23 mouse cellular contexts compared by ENCODE assay signal in genomic region chr12:12886191-12886889, GRCm38 (mm10). TPM values are rescaled to one million over a fixed set of nuclear protein-coding genes. Genes with fewer than 3 reads are reported as not detected.
DNase-seq lines count a peak whose midpoint lies in the region; ATAC-seq and TF ChIP-seq lines count a peak whose summit lies in the region.
"Had no signal": no experiment of that assay in that cellular context is flagged by ENCODE, and none has a peak within 500 bp of the region (broad histone marks: within the 10 kb centered on the region; RNA-seq: fewer than 3 reads in every experiment).

No protein-coding gene starts in this region.

- intact Hi-C loops in gastrocnemius, postnatal 14 days (cut with DNase I; ENCODE audit: low total_unique reads) = no loop called here

- peak; percentile 29 for DNase-seq in embryo, embryonic 10 days (ENCODE audit: low spot score)
- DNase-seq in embryo, embryonic 9.5 days (ENCODE audit: extremely low spot score) = no peak
- DNase-seq in hindbrain, embryonic 11.5 days (ENCODE audit: low spot score) = no peak
- no peak for DNase-seq in gastrocnemius, postnatal 14 days
- DNase-seq: adrenal gland, postnatal 14 days; cerebellum, adult 8-10 months; gastrocnemius, postnatal 25 days; heart, adult 18-20 months; heart, postnatal 10 days; kidney, postnatal 36 days; lung, postnatal 36 days; thymus, postnatal 25 days had no signal

- no peak overlapping the region for H3K9ac ChIP-seq in hindbrain, embryonic 15.5 days
- no peak overlapping the region for H3K9ac ChIP-seq in hindbrain, embryonic 11.5 days (ENCODE audit: low read depth, low read length)
- no peak overlapping the region for H3K9ac ChIP-seq in forebrain, embryonic 12.5 days
- H3K9ac ChIP-seq in kidney, embryonic 16.5 days (replicated peaks; ENCODE audit: low read length) = no peak overlapping the region
- H3K9ac ChIP-seq: heart, embryonic 12.5 days; hindbrain, embryonic 14.5 days; intestine, embryonic 15.5 days; liver, embryonic 14.5 days; lung, embryonic 15.5 days; stomach, embryonic 15.5 days had no signal

- ATAC-seq in hindbrain, embryonic 15.5 days (ENCODE audit: low FRiP score, low read depth) = 0 out of 2 replicates have a peak, but pooled peaks have one; percentile 34
- ATAC-seq in hindbrain, embryonic 11.5 days (ENCODE audit: low FRiP score) = no peak
- peak; percentile 64 for ATAC-seq in forebrain, embryonic 12.5 days (ENCODE audit: low FRiP score)
- no peak for ATAC-seq in kidney, embryonic 16.5 days (ENCODE audit: low FRiP score, low TSS enrichment)
- ATAC-seq: intestine, embryonic 15.5 days had no signal

- no peaks in the 10 kb centered on the region for H3K27me3 ChIP-seq in hindbrain, embryonic 15.5 days
- H3K27me3 ChIP-seq in hindbrain, embryonic 11.5 days (ENCODE audit: control insufficient read depth, insufficient read depth, low read length) = no peaks in the 10 kb centered on the region
- H3K27me3 ChIP-seq in E14TG2a.4 (ENCODE audit: insufficient read depth, low read length) = no peaks in the 10 kb centered on the region
- no peaks in the 10 kb centered on the region for H3K27me3 ChIP-seq in forebrain, embryonic 12.5 days
- H3K27me3 ChIP-seq in kidney, embryonic 16.5 days (ENCODE audit: insufficient read depth, low read length) = no peaks in the 10 kb centered on the region
- H3K27me3 ChIP-seq: heart, embryonic 12.5 days; intestine, embryonic 15.5 days; lung, embryonic 15.5 days; stomach, embryonic 15.5 days had no signal

- H3K4me2 ChIP-seq in hindbrain, embryonic 15.5 days = no peak overlapping the region
- H3K4me2 ChIP-seq in hindbrain, embryonic 11.5 days (replicated peaks; ENCODE audit: low read depth, low read length) = no peak overlapping the region
- no peak overlapping the region for H3K4me2 ChIP-seq in forebrain, embryonic 12.5 days
- no peak overlapping the region for H3K4me2 ChIP-seq in kidney, embryonic 16.5 days (replicated peaks; ENCODE audit: low read depth, low read length)
- H3K4me2 ChIP-seq: heart, embryonic 12.5 days; hindbrain, embryonic 14.5 days; intestine, embryonic 15.5 days; lung, embryonic 15.5 days; stomach, embryonic 15.5 days had no signal

- H3K9me3 ChIP-seq in hindbrain, embryonic 15.5 days = no peaks in the 10 kb centered on the region
- no peaks in the 10 kb centered on the region for H3K9me3 ChIP-seq in hindbrain, embryonic 11.5 days (ENCODE audit: control insufficient read depth, low read length)
- H3K9me3 ChIP-seq in E14TG2a.4 (ENCODE audit: low read length) = no peaks in the 10 kb centered on the region
- H3K9me3 ChIP-seq in forebrain, embryonic 12.5 days = no peaks in the 10 kb centered on the region
- H3K9me3 ChIP-seq in kidney, embryonic 16.5 days (ENCODE audit: low read length) = no peaks in the 10 kb centered on the region
- H3K9me3 ChIP-seq: heart, embryonic 12.5 days; intestine, embryonic 15.5 days; lung, embryonic 15.5 days; stomach, embryonic 15.5 days had no signal

- no peak overlapping the region for H3K4me3 ChIP-seq in hindbrain, embryonic 15.5 days
- no peak overlapping the region for H3K4me3 ChIP-seq in hindbrain, embryonic 11.5 days (ENCODE audit: low read depth, low read length)
- H3K4me3 ChIP-seq in E14TG2a.4 (replicated peaks; ENCODE audit: low read length) = peak overlapping the region; percentile 11; the same call in 1 of the 2 replicates
- H3K4me3 ChIP-seq in forebrain, embryonic 12.5 days (replicated peaks) = no peak overlapping the region
- H3K4me3 ChIP-seq in kidney, embryonic 16.5 days (ENCODE audit: low read length) = no peak overlapping the region
- H3K4me3 ChIP-seq: heart, embryonic 12.5 days; intestine, embryonic 15.5 days; lung, embryonic 15.5 days; myocyte; stomach, embryonic 15.5 days had no signal

- no peak for TF ChIP-seq CTCF in E14TG2a.4 (conservative IDR thresholded peaks at IDR 0.05; ENCODE audit: low read length)

- WGBS in hindbrain, embryonic 15.5 days = 60% methylated on average over 15 of the region's 15 CpGs
- 68% methylated on average over 15 of the region's 15 CpGs for WGBS in hindbrain, embryonic 11.5 days
- 48% methylated on average over 15 of the region's 15 CpGs for WGBS in forebrain, embryonic 12.5 days
- WGBS in kidney, embryonic 16.5 days = 69% methylated on average over 15 of the region's 15 CpGs

- no peak overlapping the region for H3K27ac ChIP-seq in hindbrain, embryonic 15.5 days (replicated peaks)
- no peak overlapping the region for H3K27ac ChIP-seq in hindbrain, embryonic 11.5 days (ENCODE audit: low read depth, low read length)
- H3K27ac ChIP-seq in forebrain, embryonic 12.5 days = 0 out of 2 replicates have a peak overlapping the region, but pooled peaks have one; percentile 6
- H3K27ac ChIP-seq in kidney, embryonic 16.5 days (ENCODE audit: low read length) = no peak overlapping the region
- H3K27ac ChIP-seq: hindbrain, embryonic 14.5 days; intestine, embryonic 15.5 days; liver, embryonic 14.5 days; lung, embryonic 15.5 days; stomach, embryonic 15.5 days had no signal

- H3K36me3 ChIP-seq in hindbrain, embryonic 15.5 days = no peaks in the 10 kb centered on the region
- no peaks in the 10 kb centered on the region for H3K36me3 ChIP-seq in hindbrain, embryonic 11.5 days (ENCODE audit: control insufficient read depth, insufficient read depth, low read length)
- no peaks in the 10 kb centered on the region for H3K36me3 ChIP-seq in E14TG2a.4 (ENCODE audit: insufficient read depth, low read length)
- no peaks in the 10 kb centered on the region for H3K36me3 ChIP-seq in forebrain, embryonic 12.5 days (replicated peaks)
- H3K36me3 ChIP-seq in kidney, embryonic 16.5 days (ENCODE audit: insufficient read depth, low read length) = no peaks in the 10 kb centered on the region
- H3K36me3 ChIP-seq: heart, embryonic 12.5 days; intestine, embryonic 15.5 days; lung, embryonic 15.5 days; stomach, embryonic 15.5 days had no signal

- 0 out of 2 replicates have a peak, but pooled peaks cover 4% of the 10 kb centered on the region for H3K4me1 ChIP-seq in hindbrain, embryonic 15.5 days (replicated peaks)
- H3K4me1 ChIP-seq in hindbrain, embryonic 11.5 days (replicated peaks; ENCODE audit: control insufficient read depth, insufficient read depth, low read length) = no peaks in the 10 kb centered on the region
- peaks cover 53% of the 10 kb centered on the region for H3K4me1 ChIP-seq in E14TG2a.4 (replicated peaks; ENCODE audit: low read depth, low read length)
- peaks cover 8% of the 10 kb centered on the region for H3K4me1 ChIP-seq in forebrain, embryonic 12.5 days
- no peaks in the 10 kb centered on the region for H3K4me1 ChIP-seq in kidney, embryonic 16.5 days (ENCODE audit: insufficient read depth, low read length)
- H3K4me1 ChIP-seq: intestine, embryonic 15.5 days; stomach, embryonic 15.5 days had no signal

RNA-seq across cellular contexts. Expression of gene Mycn, which starts 55.4 kb away (rescaled TPM):
- 63.2 and 71.0 TPM in 2 replicates for polyA plus RNA-seq in hindbrain, embryonic 15.5 days (2015; fragmentation: Nextera tagmentation; extraction: Ambion mirVana)
- polyA plus RNA-seq in hindbrain, embryonic 11.5 days (2014; fragmentation: Nextera tagmentation; extraction: Ambion mirVana) = 81.2 and 98.1 TPM in 2 replicates
- 129 and 141 TPM in 2 replicates for polyA plus RNA-seq in forebrain, embryonic 12.5 days (2016; fragmentation: Nextera tagmentation; extraction: Ambion mirVana)
- 74.8 and 77.9 TPM in 2 replicates for polyA plus RNA-seq in kidney, embryonic 16.5 days (2015; fragmentation: Nextera tagmentation; extraction: Ambion mirVana)
- 1 to 10 TPM in 1 of 2 experiments, under 1 TPM in 1; 0.91 to 1.5 TPM for total RNA-seq in gastrocnemius, postnatal 14 days (2021)

Comparison
In these comparisons a context has a peak if more than half of its experiments do, and no peak if none do; other contexts are left out.
1. ATAC-seq: peak in hindbrain, embryonic 15.5 days (single experiment) and forebrain, embryonic 12.5 days (single experiment); none in hindbrain, embryonic 11.5 days (single experiment) and kidney, embryonic 16.5 days (single experiment).